Mouse (Mus musculus) hindbrain, embryonic 13.5 days (tissue): Measurements from ENCODE around the gene Lce1f. TPM values are rescaled to one million over a fixed set of nuclear protein-coding genes. Genes with fewer than 3 reads are reported as not detected.
"Not testable (repeated sequence)": the region's sequence is repeated elsewhere in the genome, so short reads cannot be mapped to it uniquely, and the experiment has no call there.

ENCODE experiments used
- ATAC-seq: fragments of 200-750 bp; cut with Nextera tagmentation; 2 replicates; pipeline ENCODE4 v1.8.0; 2017; ENCODE audit warnings: moderate TSS enrichment; ENCODE audit not compliant: low FRiP score
- H3K27ac ChIP-seq: fragments of 300-500 bp; sonication (generic); 2 replicates; pipeline ENCODE4 v1.5.1; 2015; ENCODE audit warnings: inconsistent platforms, mild to moderate bottlenecking, moderate library complexity
- H3K27me3 ChIP-seq: fragments of 300-500 bp; sonication (generic); 2 replicates; pipeline ENCODE4 v1.6.1; 2015; ENCODE audit warnings: mild to moderate bottlenecking, inconsistent platforms
- H3K36me3 ChIP-seq: fragments of 300-500 bp; sonication (generic); 2 replicates; pipeline ENCODE4 v1.6.1; 2015; ENCODE audit warnings: mild to moderate bottlenecking, inconsistent platforms
- H3K4me1 ChIP-seq: fragments of 300-500 bp; sonication (generic); replicated peaks from 2 replicates; pipeline ENCODE4 v1.6.1; 2015; ENCODE audit warnings: inconsistent platforms
- H3K4me2 ChIP-seq: fragments of 300-500 bp; sonication (generic); 2 replicates; pipeline ENCODE4 v1.6.1; 2015; ENCODE audit warnings: inconsistent platforms, mild to moderate bottlenecking, moderate library complexity
- H3K4me3 ChIP-seq: fragments of 300-500 bp; sonication (generic); 2 replicates; pipeline ENCODE4 v1.5.1; 2015; ENCODE audit warnings: mild to moderate bottlenecking, inconsistent platforms
- H3K9ac ChIP-seq: fragments of 300-500 bp; sonication (generic); 2 replicates; pipeline ENCODE4 v1.6.1; 2015; ENCODE audit warnings: mild to moderate bottlenecking, inconsistent platforms
- H3K9me3 ChIP-seq: fragments of 300-500 bp; sonication (generic); 2 replicates; pipeline ENCODE4 v1.6.1; 2016; ENCODE audit warnings: inconsistent platforms
- WGBS: fragments of 180-500 bp; shearing (Covaris S2); methylation state at CpG from one replicate; pipeline ENCODE4 v1.1.7; 2015; 5-methylcytosine and 5-hydroxymethylcytosine counted together
- polyA plus RNA-seq: library from polyadenylated mRNA; unstranded; fragments of >200 nt; fragmentation: Nextera tagmentation; extraction: Ambion mirVana; gene quantifications from 2 replicates; pipeline ENCODE4 v1.2.1, GENCODE M21; 2015

Gene Lce1f
- polyA plus RNA-seq, result not detected in 2 replicates

GRCm38 (mm10) chr3:92720250-92720649 lies at the start of gene Lce1f:
Lce1f (minus strand) TSS chr3:92720350.
- Histone ChIP-seq H3K36me3 (no peaks in the 10 kb centered on the region), H3K4me1 (no peaks in the 10 kb centered on the region), H3K27ac (no peak within 1 kb of the TSS), H3K4me2 (no peak within 1 kb of the TSS), H3K4me3 (no peak within 1 kb of the TSS), H3K27me3 (no peaks in the 10 kb centered on the region), H3K9me3 (no peaks in the 10 kb centered on the region), H3K9ac (no peak within 1 kb of the TSS)
- ATAC-seq, result no peak
- 79% methylated on average over 3 of the region's 3 CpGs for WGBS

- ATAC-seq, result no peak
- H3K27me3 ChIP-seq, result no peaks in the 10 kb centered on the region
- 89% methylated on average over 1 of the region's 1 CpGs for WGBS
Observed at GRCm38 (mm10) chr3:92764965-92765364, 44.8 kb upstream of the Lce1f start, which contains the start of gene Lce1h. Lce1h (minus strand) TSS chr3:92765065.

GRCm38 (mm10) chr3:92753197-92753596 lies 33.0 kb upstream of the Lce1f start:
- Histone ChIP-seq H3K36me3 (no peaks in the 10 kb centered on the region), H3K4me3 (no peak overlapping the region), H3K27ac (no peak overlapping the region), H3K9me3 (no peaks in the 10 kb centered on the region), H3K27me3 (no peaks in the 10 kb centered on the region), H3K4me1 (no peaks in the 10 kb centered on the region), H3K9ac (no peak overlapping the region), H3K4me2 (no peak overlapping the region)
- WGBS, result 47% methylated on average over 3 of the region's 3 CpGs
- 0 out of 2 replicates have a peak, but pooled peaks have one; percentile 36 for ATAC-seq

More at GRCm38 (mm10) chr3:92764965-92765364, 44.8 kb upstream of the Lce1f start, which contains the start of gene Lce1h:
- no peak within 1 kb of the TSS for H3K9ac ChIP-seq
- no peaks in the 10 kb centered on the region for H3K4me1 ChIP-seq
- no peak within 1 kb of the TSS for H3K4me3 ChIP-seq
- H3K36me3 ChIP-seq, result no peaks in the 10 kb centered on the region
- no peaks in the 10 kb centered on the region for H3K9me3 ChIP-seq
- H3K27ac ChIP-seq, result no peak within 1 kb of the TSS
- H3K4me2 ChIP-seq, result no peak within 1 kb of the TSS

- no peaks in the 10 kb centered on the region for H3K36me3 ChIP-seq
- no peaks in the 10 kb centered on the region for H3K4me1 ChIP-seq
- no peaks in the 10 kb centered on the region for H3K9me3 ChIP-seq
- H3K27ac ChIP-seq, result no peak within 1 kb of the TSS
- H3K9ac ChIP-seq, result no peak within 1 kb of the TSS
- no peaks in the 10 kb centered on the region for H3K27me3 ChIP-seq
- no peak within 1 kb of the TSS for H3K4me2 ChIP-seq
- H3K4me3 ChIP-seq, result no peak within 1 kb of the TSS
- 91% methylated on average over 1 of the region's 1 CpGs for WGBS
- ATAC-seq, result no peak
Observed at GRCm38 (mm10) chr3:92752238-92752637, 32.1 kb upstream of the Lce1f start, which contains the start of gene Lce1g. Lce1g (minus strand) TSS chr3:92752338.

GRCm38 (mm10) chr3:92738996-92739395 lies 18.8 kb upstream of the Lce1f start, which contains the start of gene Gm38119:
Gm38119 (minus strand) TSS chr3:92739096.
- Histone ChIP-seq H3K4me2 (no peak within 1 kb of the TSS), H3K4me1 (no peaks in the 10 kb centered on the region), H3K36me3 (no peaks in the 10 kb centered on the region), H3K9ac (no peak within 1 kb of the TSS), H3K4me3 (no peak within 1 kb of the TSS), H3K9me3 (no peaks in the 10 kb centered on the region), H3K27me3 (no peaks in the 10 kb centered on the region), H3K27ac (no peak within 1 kb of the TSS)
- WGBS, result 70% methylated on average over 1 of the region's 1 CpGs
- ATAC-seq, result no peak

- ATAC-seq, result no peak
- no peak overlapping the region for H3K9ac ChIP-seq
- H3K9me3 ChIP-seq, result no peaks in the 10 kb centered on the region
- no peak overlapping the region for H3K4me3 ChIP-seq
- H3K27me3 ChIP-seq, result no peaks in the 10 kb centered on the region
- no peak overlapping the region for H3K4me2 ChIP-seq
- no peak overlapping the region for H3K27ac ChIP-seq
- H3K36me3 ChIP-seq, result no peaks in the 10 kb centered on the region
- no peaks in the 10 kb centered on the region for H3K4me1 ChIP-seq
- 89% methylated on average over 5 of the region's 5 CpGs for WGBS
Observed at GRCm38 (mm10) chr3:92722631-92723030, 2.5 kb upstream of the Lce1f start.

GRCm38 (mm10) chr3:92715122-92715521 lies 5.0 kb downstream of the Lce1f start:
- Histone ChIP-seq H3K4me2 (no peak overlapping the region), H3K4me3 (no peak overlapping the region), H3K27ac (no peak overlapping the region), H3K4me1 (no peaks in the 10 kb centered on the region), H3K9me3 (no peaks in the 10 kb centered on the region), H3K36me3 (no peaks in the 10 kb centered on the region), H3K27me3 (no peaks in the 10 kb centered on the region), H3K9ac (no peak overlapping the region)
- ATAC-seq, result no peak

GRCm38 (mm10) chr3:92708974-92709373 lies 11.2 kb downstream of the Lce1f start, which contains the start of gene Lce1e:
Lce1e (minus strand) TSS chr3:92709074.
- Histone ChIP-seq H3K27ac (no peak within 1 kb of the TSS), H3K4me3 (no peak within 1 kb of the TSS), H3K4me2 (no peak within 1 kb of the TSS), H3K4me1 (no peaks in the 10 kb centered on the region), H3K36me3 (no peaks in the 10 kb centered on the region), H3K27me3 (no peaks in the 10 kb centered on the region), H3K9me3 (no peaks in the 10 kb centered on the region), H3K9ac (no peak within 1 kb of the TSS)
- ATAC-seq, result no peak
- WGBS, result 93% methylated on average over 2 of the region's 2 CpGs

GRCm38 (mm10) chr3:92694613-92695012 lies 25.5 kb downstream of the Lce1f start:
- no peaks in the 10 kb centered on the region for H3K27me3 ChIP-seq
- no peak overlapping the region for H3K9ac ChIP-seq
- no peak overlapping the region for H3K27ac ChIP-seq
- no peaks in the 10 kb centered on the region for H3K4me1 ChIP-seq
- no peaks in the 10 kb centered on the region for H3K36me3 ChIP-seq
- H3K9me3 ChIP-seq, result no peaks in the 10 kb centered on the region
- no peak for ATAC-seq
- 0% methylated on average over 1 of the region's 1 CpGs for WGBS
- no peak overlapping the region for H3K4me2 ChIP-seq
- H3K4me3 ChIP-seq, result no peak overlapping the region

- no peak for ATAC-seq
- no peak overlapping the region for H3K4me3 ChIP-seq
- no peak overlapping the region for H3K9ac ChIP-seq
- no peaks in the 10 kb centered on the region for H3K36me3 ChIP-seq
- H3K9me3 ChIP-seq, result no peaks in the 10 kb centered on the region
- no peak overlapping the region for H3K27ac ChIP-seq
- H3K4me1 ChIP-seq, result no peaks in the 10 kb centered on the region
- H3K27me3 ChIP-seq, result no peaks in the 10 kb centered on the region
- no peak overlapping the region for H3K4me2 ChIP-seq
Observed at GRCm38 (mm10) chr3:92691688-92692087, 28.5 kb downstream of the Lce1f start.

- H3K36me3 ChIP-seq, H3K27me3 ChIP-seq, H3K4me3 ChIP-seq, H3K27ac ChIP-seq, H3K9ac ChIP-seq, H3K9me3 ChIP-seq, H3K4me2 ChIP-seq, H3K4me1 ChIP-seq, ATAC-seq: not testable (repeated sequence)
- 84% methylated on average over 16 of the region's 16 CpGs for WGBS
Observed at GRCm38 (mm10) chr3:92689154-92689553, 31.0 kb downstream of the Lce1f start.

GRCm38 (mm10) chr3:92687110-92687509 lies 33.0 kb downstream of the Lce1f start, which contains the start of gene Lce1d:
Lce1d (minus strand) TSS chr3:92687210.
- no peaks in the 10 kb centered on the region for H3K4me1 ChIP-seq
- 58% methylated on average over 2 of the region's 2 CpGs for WGBS
- no peak within 1 kb of the TSS for H3K4me3 ChIP-seq
- H3K9ac ChIP-seq, result no peak within 1 kb of the TSS
- H3K27me3 ChIP-seq, result no peaks in the 10 kb centered on the region
- H3K36me3 ChIP-seq, result no peaks in the 10 kb centered on the region
- no peak for ATAC-seq
- no peak within 1 kb of the TSS for H3K27ac ChIP-seq
- H3K4me2 ChIP-seq, result no peak within 1 kb of the TSS
- no peaks in the 10 kb centered on the region for H3K9me3 ChIP-seq

- ATAC-seq, result no peak
- no peak within 1 kb of the TSS for H3K4me3 ChIP-seq
Observed at GRCm38 (mm10) chr3:92678947-92679346, 41.2 kb downstream of the Lce1f start, which contains the start of gene Lce1c. Lce1c (plus strand) TSS chr3:92679247.

More at GRCm38 (mm10) chr3:92678947-92679346, 41.2 kb downstream of the Lce1f start, which contains the start of gene Lce1c:
- 92% methylated on average over 4 of the region's 4 CpGs for WGBS
- H3K9ac ChIP-seq, result no peak within 1 kb of the TSS
- H3K9me3 ChIP-seq, result no peaks in the 10 kb centered on the region
- H3K27ac ChIP-seq, result no peak within 1 kb of the TSS
- no peaks in the 10 kb centered on the region for H3K36me3 ChIP-seq
- H3K4me2 ChIP-seq, result no peak within 1 kb of the TSS
- no peaks in the 10 kb centered on the region for H3K27me3 ChIP-seq
- no peaks in the 10 kb centered on the region for H3K4me1 ChIP-seq
